Mouse (Mus musculus): ENCODE data around the gene Hoxc6.

GRCm38 (mm10) chr15:102950877-102951276, 47.2 kb upstream of the Hoxc6 start:
- TF ChIP-seq EP300 (IDR thresholded peaks at IDR 0.05; ENCODE audit: low read depth) (no peak), CTCF (IDR thresholded peaks at IDR 0.05; ENCODE audit: low read depth) (no peak)
